Mouse (Mus musculus) megakaryocyte, embryonic 14.5 days (primary cell): ENCODE data around the gene Akap5.

Experiments
- FLI1 ChIP-seq: IDR thresholded peaks from 2 replicates; pipeline ENCODE4 v1.6.1; 2012; ENCODE audit warnings: low read length, inconsistent platforms, mixed read lengths
- GATA1 ChIP-seq: IDR thresholded peaks from 3 replicates; pipeline ENCODE4 v1.6.1; 2012; ENCODE audit warnings: mixed read lengths, low read length, inconsistent platforms, borderline replicate concordance

DNA sequence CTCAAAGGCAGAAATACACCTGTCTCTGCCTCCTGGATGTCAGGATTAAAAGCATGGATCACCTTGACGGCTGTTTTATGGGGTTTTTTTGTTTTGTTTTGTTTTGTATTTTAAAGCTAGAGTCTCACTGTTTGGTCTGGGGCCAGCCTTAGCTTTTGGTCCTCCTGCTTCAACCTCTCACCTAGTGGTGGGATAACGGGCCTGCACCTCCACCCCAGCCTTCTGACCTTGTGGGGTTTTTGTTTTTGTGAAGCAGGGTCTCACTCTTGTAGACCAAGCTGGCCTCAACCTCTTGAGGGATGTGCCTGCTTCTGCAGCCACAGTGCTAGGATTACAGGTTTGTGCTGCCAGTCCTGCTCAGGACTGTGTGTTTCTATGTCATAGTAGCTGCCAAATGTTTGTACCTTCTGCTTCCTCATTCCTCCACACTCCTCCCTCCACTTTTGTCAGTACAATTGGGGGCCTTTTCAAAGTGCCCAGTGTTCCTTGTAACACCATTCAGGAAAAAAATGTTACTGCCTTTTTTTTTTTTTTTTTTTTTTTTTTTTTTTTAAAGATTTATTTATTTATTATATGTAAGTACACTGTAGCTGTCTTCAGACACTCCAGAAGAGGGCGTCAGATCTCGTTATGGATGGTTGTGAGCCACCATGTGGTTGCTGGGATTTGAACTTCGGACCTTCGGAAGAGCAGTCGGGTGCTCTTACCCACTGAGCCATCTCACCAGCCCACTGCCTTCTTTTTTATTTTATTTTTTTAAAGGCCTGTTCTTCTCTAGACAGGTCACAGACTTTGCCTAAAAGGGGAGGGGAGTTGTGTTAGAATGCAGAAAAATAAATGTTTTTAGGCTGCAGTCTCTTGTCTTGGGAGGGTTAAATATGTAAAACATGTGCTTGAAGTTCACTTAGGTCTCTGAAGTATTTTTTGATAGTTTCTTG, 48.5 kb downstream of the Akap5 start:
- no peak for TF ChIP-seq GATA1
- no peak for TF ChIP-seq FLI1
